Mouse (Mus musculus) cerebellum, adult 9-10 months (tissue): Measurements from ENCODE around the gene Lasp1.
"Not testable (repeated sequence)": the region's sequence is repeated elsewhere in the genome, so short reads cannot be mapped to it uniquely, and the experiment has no call there.

Experiments
- DNase-seq: peaks from one replicate; pipeline ENCODE4 v3.0.0; 2022

Gene Lasp1

DNA sequence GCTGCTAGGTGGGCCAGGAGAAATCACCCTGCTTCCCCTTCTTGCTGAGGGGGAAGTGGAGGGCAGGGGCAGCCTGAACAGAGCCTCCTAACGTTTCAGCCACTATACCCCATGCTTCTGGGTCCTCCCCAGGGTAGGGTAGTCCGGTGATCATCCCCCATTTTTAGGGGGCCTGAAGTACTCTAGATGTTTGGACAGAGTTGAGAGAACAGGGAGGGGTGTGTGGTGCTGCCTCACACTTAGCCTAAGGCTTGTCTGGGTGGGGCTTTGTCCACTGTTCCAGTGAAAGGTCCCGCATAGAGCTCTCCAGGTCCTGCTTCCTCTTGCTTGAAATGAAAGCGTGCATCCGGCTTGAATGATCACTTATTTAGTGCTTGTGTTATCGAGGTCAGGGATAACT is 31.7 kb downstream of the Lasp1 start:
- DNase-seq = no peak

DNA sequence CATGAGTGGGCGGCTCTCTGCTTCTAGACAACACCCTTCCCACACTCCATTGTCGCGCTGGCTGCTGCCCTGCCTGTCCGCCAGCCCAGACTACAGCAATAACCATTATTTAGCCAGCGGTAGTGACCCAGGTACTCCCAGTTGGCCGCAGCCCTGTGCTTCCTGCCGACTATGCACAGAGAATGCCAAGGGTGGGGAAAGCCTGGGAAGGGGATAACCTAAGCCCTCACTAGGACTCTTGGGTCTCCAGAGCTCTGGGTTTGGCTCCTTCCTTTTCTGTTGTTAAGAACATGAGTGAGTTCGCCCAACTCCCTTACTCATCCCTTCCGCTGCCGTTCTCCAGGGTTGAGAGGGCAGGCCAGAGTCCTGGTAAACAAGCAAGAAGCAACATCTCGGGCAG is 33.2 kb downstream of the Lasp1 start:
- no peak for DNase-seq

DNA sequence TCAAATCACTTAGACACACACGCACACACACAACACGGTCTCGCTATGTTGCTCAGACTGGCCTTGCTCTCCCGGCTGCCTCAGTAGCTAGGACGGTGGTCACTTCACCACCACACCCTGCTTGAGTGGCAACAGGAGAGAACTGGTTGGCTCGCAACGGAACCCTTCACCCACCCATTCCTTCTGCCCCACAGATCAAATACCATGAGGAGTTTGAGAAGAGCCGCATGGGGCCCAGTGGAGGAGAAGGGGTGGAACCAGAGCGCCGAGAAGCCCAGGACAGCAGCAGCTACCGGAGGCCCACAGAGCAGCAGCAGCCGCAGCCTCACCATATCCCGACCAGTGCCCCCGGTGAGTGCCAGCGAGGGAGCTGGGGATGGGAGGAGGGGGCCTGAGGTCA is 34.6 kb downstream of the Lasp1 start:
- peak; percentile 8 for DNase-seq

DNA sequence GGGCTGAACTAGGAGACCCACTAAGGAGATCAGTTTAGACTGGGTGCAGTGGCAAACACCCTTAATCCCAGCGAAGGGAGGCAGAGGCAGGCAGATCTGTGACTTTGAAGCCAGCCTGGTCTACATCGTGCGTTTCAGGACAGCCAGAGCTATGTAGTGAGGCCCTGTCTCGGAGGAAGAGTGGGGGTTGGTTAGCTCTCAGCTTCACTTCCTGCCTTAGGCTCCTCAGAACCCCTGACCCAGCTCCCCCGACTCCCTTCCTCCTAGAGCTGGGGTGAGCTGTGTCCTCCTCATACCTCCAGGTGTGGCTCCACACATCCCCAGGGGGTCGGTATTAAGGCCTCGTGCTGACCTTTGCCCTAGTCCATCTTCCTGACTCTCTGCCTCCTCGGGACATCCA is 37.7 kb downstream of the Lasp1 start:
- DNase-seq = peak; percentile 23

DNA sequence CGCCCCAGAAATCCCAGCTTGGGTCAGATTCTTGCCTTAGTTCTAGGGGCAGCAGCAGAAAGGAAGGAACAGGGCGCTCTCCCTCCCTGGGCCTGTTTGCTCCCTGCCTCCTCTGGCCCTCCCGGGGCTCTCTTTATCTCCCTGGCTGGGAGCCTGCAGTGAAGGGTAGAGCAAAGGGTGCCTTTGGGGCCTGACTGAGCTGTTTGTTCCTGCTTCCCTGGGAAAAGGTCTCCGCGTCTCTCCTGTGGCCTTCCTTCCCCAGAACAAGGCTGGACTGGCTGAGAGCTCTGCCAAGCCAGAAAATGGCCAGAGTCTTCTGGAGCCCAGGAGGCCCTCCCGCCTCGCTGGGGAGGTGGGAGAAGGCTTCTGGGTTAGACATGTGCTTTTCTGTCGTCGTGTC is 38.3 kb downstream of the Lasp1 start:
- DNase-seq = peak; percentile 13

DNA sequence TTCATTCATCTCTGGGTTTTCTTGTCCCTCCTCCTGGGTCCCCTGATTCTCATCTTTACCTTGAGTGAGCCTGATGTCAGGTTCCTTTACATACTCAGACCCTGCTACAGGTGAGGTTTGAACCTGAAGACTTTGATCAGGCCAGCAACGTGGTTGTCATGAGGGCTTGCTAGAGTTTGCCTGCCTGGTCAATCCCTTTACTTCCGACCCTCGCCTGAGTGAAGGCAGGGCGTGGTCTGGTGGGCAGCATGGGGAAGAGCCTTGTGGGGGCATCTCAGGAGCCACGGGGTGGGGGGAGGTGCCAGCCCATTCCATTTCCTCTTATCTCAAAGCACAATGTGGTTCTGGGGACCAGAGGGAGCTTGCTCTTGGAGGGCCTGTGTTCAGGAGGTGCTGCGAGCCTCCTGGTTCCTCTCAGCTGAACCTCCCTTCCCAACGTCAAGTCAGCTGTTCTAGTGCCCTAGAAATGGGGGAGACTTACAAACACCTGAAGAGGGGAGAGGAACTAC is 38.9 kb downstream of the Lasp1 start:
- peak; percentile 31 for DNase-seq

DNA sequence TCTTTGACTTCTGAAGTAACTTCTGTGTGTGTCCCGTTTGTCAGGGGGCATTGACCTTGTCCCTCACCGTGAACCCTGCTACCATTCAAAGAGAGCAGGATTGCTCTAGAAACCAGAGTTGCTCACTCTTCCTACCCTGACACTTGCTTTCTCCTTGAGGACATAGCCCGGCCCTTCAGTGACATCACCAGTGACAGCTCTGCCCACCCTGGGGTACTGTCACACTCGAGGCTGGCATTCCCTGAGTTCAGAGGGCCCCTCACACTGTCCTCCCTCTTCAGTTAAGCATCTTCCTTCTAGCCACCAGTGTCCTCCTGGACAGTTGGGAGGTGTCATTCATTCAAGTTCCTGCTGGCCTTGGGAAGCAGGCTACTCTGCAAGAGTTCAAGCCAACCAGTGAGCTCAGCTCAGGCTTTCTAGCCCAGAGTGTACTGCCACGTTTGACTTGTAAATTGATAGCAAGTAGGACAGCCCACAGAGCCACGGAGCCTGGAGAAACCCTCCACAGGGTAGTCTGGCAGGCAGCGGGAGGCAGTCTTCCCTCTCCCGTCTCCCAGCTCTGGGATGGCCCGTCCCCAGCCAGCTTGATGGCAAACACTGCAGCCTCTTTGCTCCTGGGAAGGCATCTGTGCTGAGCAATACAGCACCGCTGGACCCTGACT is 40.1 kb downstream of the Lasp1 start:
- DNase-seq = peak; percentile 41

DNA sequence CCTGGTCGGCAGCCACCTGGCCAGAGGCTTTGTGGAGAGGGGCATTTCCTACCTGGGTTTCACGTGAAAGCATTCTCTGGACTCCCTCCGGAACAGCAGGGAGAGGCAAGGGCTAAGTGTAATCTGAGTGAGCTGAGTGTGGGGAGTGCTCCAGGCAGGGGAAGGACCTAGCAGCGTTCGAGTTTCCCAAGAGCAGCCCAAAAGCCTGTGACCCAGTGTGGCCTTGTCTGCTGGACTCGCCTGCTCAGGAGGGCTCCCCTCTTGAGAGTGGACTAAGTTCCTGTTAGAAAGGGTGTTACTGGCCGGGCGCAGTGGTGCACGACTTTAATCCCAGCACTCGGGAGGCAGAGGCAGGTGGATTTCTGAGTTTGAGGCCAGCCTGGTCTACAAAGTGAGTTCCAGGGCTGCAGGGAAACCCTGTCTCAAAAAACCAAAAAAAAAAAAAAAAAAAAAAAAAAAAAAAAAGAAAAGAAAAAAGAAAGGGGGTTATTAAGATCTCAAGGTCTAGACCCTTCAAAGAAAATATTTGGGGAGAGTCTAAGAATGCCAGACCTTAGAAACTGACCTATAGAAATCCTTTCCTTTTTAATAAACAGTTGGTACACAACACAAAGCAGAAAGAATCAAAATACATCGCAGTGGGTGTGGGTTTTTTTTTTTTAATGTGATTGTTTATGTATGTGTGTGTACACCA is 40.8 kb downstream of the Lasp1 start:
- peak; percentile 33 for DNase-seq

DNA sequence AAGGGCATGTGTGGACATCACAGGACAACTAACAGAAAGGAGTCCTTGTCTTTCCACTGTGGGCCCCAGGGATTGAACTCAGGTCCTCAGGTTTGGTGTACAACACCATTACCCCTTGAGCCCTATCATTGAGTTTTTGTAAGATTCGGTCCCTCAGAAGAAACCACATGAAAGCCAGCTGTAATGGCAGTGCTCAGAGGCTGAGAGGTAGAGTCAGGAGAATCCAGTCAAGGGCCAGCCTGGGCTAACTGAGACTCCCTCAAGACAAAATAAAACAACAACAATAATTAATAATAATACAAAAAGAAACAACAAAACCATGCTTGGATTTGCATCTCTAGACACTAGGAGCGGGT is 41.3 kb downstream of the Lasp1 start:
- DNase-seq = peak; percentile 52

DNA sequence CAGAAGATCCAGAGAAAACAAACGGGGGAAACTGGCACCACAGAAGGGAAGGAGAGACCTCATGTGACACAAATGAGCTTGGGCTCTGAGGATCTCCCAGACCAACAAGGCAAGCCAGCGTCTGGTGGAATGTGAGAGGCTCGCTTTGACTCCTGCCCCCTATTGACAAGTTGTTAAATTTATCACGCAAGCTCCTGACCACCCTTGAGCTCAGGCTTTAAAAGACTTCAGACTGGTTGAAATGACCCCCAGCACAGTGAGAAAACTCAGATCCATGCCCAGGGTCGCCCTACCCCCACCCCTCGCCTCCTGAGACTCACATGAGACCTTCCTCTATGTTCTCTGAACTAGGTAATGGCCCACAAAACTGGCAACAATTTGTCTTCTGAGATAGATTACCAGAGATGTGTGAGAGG is 41.7 kb downstream of the Lasp1 start, which contains the start of gene B230217C12Rik:
Gene B230217C12Rik, plus strand, starts transcription at position 242 of the 416 bp plus-strand sequence.
- peak; percentile 79 for DNase-seq

DNA sequence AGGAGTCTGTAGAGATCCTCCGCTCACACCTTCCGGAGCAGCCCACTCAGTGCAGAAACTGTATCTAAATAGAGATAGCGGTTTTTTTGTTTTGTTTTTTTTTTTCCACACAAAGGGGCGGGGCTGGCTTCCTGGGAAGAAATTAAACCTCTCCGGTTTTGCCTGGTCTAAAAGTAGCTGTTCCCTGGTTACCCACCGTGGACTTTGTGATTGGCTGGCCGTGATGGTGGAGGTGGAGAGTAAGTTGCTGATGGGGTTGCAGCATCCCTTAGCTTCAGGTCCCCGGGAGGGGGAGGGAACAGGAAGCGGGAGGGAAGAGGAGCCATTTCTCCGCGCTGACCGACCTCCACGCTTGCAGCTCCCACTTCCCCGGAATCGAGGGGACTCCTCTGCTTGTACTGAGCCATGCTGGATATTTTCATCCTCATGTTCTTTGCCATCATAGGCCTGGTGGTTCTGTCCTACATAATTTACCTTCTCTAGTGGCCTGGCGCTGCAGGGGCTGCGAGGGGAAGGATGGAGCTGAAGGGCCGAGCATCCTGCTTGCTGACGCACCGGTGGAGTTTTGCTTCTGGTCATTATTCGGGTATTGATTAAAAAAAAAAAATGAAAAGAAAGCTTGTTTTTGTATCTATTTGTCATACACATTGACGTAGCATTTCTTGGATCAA is 42.3 kb downstream of the Lasp1 start:
- peak; percentile 97 for DNase-seq

DNA sequence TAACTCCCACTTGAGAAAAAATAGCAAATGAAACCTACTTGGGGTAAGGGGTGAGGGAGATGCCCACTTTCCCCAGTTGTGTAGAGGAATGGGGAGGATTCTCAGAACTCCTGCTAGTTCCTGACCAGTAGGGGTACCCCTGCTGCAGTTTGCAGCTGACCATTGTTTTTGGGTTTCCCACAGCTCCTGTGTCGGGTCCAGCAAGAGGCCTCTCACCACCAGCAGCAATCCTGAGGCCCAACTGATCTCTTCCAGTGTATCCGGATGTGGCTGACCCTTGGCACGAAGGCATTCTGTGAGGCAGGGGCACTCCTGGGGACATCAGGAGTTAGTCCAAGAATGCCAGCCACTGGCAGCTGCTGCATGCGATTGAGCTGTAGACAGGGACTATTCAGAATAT is 43.2 kb downstream of the Lasp1 start:
- DNase-seq = peak; percentile 60

DNA sequence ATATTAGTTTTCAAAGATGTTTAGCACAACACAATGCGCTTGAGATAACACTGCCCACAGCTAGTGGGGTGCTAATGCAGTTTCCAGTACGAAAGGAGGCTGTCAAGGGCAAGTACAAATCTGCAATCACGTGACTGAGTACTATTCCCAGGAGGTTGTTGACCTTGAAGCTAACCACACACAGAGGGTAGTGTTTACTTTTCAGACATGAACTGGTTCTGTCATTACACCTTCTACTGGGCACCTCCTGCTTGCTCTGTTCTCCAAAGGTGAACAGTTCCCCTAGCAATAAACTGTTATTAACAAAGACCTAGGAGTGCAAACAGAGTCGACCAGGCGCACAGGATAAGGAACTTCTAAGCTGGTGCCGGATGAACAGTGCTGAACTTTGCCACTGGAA is 51.6 kb downstream of the Lasp1 start:
- DNase-seq = no peak

DNA sequence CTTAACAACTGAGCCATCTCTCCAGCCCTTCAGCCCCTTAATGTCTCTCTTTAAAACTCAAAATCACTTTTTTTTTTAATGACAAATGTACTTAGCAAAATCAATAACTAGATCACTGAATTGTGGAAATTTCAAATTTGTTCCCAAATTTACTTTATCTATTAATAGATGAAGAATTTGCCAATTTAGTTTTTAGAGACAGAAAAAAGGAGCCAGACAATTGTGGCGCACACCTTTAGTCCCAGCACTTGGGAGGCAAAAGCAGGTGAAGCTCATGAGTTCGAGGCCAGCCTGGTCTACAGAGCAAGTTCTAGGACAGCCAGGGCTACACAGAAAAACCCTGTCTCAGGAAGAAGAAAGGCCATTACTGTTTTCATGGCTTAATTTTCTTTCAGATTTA is 52.8 kb downstream of the Lasp1 start:
- DNase-seq = no peak

DNA sequence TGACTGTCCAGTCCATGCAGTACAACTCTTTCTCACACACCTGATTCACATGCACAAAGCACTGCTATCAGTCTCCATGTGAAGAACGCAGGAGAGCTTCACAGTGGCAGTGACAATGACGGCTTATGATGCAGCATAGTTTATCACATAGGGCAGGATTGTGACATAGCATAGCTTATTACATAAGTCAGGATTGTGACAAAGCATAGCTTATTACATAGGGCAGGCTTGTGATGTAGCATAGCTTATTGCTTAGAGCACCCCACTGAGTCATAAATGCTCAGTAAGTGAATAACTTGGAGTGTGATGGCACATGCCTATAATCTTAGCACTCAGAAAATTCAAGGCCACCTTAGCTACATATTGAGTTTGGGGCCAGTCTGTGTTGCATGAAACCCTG is 56.7 kb downstream of the Lasp1 start:
- DNase-seq = no peak

DNA sequence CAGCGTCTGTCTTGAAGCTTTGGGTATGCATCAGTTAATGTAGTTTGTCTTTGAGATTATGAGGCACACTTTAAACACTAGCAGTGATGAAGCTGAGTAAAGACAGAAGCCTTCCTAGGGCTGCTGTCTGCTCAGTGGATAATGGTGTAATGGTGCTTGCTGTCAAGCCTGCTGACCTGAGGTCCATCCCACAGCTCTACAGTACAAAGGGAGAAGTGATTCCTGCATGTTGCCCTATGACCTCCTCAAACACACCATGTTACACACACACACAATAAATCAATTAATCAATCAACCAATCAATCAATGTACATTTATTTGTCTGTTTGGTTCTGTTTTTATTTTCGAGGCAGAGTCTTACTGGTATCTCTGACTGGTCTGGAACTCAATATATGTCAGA is 63.3 kb downstream of the Lasp1 start:
- no peak for DNase-seq

DNA sequence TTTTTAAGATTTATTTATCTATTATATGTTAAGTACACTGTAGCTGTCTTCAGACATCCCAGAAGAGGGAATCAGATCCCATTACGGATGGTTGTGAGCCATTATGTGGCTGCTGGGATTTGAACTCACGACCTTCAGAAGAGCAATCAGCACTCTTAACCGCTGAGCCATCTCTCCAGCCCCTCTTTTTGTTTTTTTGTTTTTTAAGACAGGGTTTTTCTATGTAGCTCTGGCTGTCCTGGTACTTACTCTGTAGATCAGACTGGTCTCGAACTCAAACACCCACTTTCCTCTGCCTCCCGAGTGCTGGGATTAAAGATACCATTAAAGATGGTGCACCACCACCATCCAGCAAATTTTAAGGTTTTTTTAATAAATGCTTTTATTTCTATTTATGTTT is 66.6 kb downstream of the Lasp1 start:
- no peak for DNase-seq

DNA sequence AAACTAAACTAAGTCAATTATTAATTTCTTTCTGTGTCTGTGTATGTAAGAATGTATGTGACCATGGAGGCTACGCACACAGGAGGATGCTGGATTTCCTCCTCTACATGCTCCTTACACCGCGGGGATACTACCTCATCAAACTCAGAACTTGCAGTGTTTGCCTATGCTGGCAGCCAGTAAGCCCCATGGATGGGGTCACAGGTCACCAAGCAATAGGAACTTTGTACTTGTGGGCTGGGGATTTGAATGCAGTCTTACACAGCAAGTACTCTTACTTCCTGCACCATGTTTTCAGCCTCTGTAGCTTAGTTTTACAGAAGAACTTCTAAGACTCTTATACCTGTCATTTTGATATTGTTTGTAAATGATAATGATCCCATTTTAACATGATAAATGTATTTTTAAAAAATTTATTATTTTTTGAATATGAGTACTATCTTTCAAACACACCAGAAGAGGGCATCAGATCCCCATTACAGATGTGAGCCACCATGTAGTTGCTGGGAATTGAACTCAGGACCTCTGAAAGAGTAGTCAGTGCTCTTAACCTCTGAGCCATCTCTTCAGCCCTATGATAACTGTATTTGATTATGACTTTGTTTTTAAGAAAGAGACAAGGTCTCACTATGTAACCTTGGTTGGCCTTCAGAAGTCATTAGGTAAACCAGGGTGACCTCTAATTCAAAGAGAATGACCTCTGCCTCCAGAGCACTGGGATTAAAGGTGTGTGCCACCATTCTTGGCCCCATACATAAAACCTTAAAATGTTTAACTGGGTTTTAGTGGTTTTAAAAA is 67.5 kb downstream of the Lasp1 start:
- no peak for DNase-seq

DNA sequence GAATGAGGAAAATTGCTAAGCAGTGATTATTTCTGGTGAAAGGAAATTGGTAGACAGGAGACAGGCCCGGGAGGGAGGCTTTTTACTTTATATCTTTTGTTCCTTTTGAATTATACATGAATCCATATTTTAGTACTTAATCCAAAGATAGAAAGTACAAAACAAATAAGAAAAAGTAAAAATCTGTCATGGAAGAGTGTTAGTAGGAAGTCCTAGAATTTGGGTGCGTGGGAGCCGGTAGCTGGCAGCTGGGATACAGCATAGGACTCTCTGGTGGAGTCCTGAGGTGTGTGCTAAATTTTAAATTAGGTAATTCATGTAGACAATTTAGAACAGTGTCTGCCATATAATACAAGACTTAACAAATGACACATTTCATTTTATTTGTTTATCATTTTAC is 68.8 kb downstream of the Lasp1 start:
- DNase-seq = no peak

DNA sequence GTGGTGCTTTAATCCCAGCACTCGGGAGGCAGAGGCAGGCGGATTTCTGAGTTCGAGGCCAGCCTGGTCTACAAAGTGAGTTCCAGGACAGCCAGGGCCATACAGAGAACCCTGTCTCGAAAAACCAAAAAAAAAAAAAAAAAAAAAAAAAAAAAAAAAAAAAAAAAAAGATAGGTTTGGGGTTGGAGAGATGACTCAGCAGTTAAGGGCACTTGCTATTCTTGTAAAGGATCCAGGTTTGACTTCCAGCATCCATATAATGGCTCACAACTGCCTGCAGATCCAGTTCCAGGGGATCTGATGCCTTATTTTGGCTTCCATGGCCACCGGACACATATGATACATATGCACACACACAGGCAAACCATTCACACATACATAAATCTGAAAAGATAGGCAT is 73.6 kb downstream of the Lasp1 start:
- DNase-seq = not testable (repeated sequence)

DNA sequence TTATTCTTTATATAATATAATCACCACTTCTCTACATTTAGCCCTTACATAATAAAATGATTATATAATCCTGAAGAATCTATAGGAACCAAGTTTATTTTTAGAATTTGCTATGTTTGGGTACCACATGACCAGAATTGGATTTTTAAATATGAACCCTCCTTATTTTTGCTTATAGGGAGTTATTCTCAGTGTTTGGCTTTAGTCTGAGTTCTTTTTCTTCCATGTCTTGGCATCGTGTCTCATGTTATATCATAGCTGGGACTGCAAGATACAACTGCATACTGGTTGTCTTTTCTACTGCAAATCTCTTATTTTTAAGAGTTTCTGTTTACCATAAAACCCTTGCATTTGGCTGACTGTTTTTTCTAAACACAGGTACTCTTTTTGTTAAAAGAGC is 75.6 kb downstream of the Lasp1 start:
- DNase-seq = no peak

DNA sequence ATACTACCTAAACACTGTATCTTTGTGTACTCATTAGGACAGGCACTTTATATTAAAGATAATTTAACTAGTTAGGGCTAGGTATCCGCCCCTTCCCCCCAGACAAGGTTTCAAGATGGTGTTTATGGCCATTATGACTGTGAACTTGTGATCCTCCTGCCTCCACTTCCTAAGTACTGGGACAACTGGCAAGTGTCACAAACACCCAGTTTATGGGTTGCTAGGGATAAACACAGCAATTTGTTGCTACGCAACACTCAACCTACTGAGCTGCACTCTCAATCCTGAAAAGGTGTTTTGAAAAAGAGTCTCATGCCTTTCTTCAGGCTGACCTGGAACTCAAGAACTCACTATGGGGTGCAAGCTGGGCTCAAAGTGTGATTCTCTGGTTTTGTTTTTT is 78.5 kb downstream of the Lasp1 start:
- DNase-seq = no peak

DNA sequence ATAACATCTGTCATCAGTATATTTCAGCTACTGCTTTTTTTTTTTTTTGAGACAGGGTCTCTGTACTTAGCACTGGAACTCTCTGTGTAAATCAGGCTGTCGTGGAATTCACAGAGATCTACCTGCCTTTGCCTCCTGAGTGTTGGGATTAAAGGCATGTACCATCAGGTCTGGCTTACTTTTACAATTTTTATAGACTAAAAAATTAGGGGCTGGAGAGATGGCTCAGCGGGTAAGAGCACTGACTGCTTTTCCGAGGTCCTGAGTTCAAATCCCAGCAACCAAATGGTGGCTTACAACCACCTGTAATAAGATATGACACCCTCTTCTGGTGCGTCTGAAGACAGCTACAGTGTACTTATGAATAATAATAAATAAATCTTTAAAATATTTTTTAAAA is 81.6 kb downstream of the Lasp1 start:
- DNase-seq = no peak
